Mouse (Mus musculus): Measurements from ENCODE around the gene Cep164. TPM values are rescaled to one million over a fixed set of nuclear protein-coding genes. Genes with fewer than 3 reads are reported as not detected.
"Not testable (repeated sequence)": the region's sequence is repeated elsewhere in the genome, so short reads cannot be mapped to it uniquely, and the experiment has no call there.

Gene Cep164
- total RNA-seq, 2 experiments from 2014 or later = 2.4 to 2.6 TPM

DNA sequence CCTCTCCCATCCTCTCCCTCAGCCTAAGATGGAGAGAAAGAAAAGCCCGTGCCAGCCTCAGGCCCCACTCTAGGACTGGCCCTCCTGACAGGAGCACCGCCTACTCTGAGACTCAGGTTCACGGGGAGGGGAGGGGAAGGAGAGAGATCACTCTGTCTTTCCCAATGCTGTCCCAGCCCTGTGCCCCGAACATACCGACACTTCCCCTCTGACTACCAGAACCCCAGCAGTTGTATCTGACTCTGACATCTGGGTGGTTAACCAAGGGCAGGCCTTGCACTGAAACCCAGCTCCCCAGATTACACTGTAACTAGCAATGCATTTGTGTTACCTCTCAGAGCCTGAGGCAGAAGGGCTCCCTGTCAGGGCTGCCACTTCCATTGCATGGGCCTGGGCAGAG is 40.1 kb downstream of the Cep164 start:
- no peak for DNase-seq (ENCODE audit: low spot score)

GRCm38 (mm10) chr9:45787547-45787946 is 40.9 kb downstream of the Cep164 start:
- no peak for DNase-seq (ENCODE audit: low spot score)

DNA sequence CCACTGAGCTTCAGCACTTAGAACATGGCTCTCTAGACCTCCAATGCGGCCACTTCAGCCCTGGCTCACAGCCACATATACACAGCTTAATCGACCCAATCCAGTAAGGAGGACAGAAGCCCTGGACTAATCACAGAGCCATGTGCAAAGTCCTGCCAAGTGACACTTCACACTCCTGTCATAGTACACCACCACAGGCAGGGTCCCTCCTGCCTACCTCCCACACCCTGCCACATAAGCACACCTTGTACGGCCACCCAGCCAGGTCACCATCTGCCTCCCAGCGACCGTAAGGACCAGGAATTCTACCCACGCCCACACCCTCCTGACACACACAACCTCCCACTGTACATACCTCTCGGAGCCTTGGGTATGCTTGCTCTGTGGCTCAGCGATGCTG is 41.4 kb downstream of the Cep164 start:
- DNase-seq (ENCODE audit: low spot score) = no peak

GRCm38 (mm10) chr9:45783249-45784069 is 45.0 kb downstream of the Cep164 start:
- DNase-seq (ENCODE audit: low spot score) = no peak

GRCm38 (mm10) chr9:45779201-45779600 is 49.3 kb downstream of the Cep164 start:
- no peak for DNase-seq (ENCODE audit: low spot score)

DNA sequence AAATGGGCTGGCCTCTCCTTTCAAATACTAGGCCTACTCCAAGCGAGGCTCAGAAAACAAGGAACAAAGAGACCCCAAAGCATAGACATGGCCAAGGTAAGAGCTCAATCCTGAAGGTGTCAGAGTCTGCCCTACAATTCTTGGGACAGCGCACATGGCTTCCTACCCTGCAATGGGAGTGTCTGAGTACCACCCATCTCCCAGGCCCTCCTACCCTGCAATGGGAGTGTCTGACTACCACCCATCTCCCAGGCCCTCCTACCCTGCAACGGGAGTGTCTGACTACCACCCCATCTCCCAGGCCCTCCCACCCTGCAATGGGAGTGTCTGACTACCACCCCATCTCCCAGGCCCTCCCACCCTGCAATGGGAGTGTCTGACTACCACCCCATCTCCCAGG is 52.3 kb downstream of the Cep164 start:
- not testable (repeated sequence) for DNase-seq (ENCODE audit: low spot score)

DNA sequence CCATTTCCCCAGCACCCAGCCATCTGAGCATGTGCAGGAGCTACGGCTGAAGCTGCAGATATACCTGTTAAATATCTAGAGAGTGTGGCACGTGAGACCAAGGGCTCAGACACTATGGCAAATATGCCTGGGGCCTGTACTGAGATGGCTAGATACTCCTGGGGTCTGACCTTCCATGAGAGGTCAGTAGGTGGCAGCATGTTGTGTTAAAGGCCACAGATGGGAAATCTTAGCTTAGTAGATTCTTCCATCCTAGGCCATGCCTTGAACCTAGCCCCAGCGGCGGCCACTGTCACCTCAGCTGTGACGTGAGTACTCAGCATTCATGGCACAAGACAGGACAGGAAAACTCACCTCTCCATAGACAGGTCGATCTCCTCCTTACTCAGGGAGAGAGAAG is 54.4 kb downstream of the Cep164 start:
- DNase-seq (ENCODE audit: low spot score) = no peak

GRCm38 (mm10) chr9:45769596-45769995 is 58.9 kb downstream of the Cep164 start:
- DNase-seq (ENCODE audit: low spot score) = no peak

GRCm38 (mm10) chr9:45768421-45768820 is 60.1 kb downstream of the Cep164 start:
- no peak for DNase-seq (ENCODE audit: low spot score)

DNA sequence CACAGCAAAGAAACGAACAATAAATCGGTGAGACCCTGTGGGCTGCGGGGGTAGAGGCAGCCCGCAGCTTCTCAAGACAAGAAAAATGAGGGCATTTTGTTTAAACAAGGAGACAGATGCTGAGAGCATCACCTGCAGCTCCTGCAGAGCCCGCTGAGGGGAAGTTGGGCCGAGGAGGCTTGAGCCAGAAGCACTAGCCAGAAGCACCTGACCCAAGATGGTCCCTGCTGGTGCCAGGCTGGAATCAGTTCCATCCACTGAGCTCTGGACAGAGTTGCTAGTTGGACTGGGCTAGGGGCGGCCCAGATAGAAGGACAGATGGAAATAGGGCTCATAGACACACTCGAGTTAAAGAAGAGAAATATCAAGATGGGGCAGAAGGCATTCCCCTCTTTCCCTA is 61.3 kb downstream of the Cep164 start:
- DNase-seq (ENCODE audit: low spot score) = no peak

DNA sequence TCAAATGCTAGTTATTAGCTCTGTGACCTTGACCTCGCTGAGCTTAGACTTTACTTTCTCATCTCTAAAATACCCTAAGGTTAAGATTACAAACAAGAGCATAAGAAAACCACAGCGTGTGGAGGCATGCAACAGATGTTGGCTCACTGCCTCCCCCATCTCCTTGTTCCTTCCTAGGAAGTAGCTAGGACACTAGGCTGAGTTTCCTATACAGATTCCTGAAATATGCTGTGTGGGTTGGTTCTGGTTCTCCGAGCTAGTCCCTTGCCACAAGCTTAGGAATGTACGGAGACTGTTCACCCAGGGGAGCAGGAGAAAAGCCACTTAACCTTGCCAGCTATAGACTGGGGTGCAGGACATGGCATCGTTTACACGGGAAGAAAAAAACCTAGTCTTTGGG is 62.3 kb downstream of the Cep164 start:
- no peak for DNase-seq (ENCODE audit: low spot score)

- peak; percentile 60 for DNase-seq (ENCODE audit: low spot score)
Observed at GRCm38 (mm10) chr9:45754452-45755091, 73.9 kb downstream of the Cep164 start.

DNA sequence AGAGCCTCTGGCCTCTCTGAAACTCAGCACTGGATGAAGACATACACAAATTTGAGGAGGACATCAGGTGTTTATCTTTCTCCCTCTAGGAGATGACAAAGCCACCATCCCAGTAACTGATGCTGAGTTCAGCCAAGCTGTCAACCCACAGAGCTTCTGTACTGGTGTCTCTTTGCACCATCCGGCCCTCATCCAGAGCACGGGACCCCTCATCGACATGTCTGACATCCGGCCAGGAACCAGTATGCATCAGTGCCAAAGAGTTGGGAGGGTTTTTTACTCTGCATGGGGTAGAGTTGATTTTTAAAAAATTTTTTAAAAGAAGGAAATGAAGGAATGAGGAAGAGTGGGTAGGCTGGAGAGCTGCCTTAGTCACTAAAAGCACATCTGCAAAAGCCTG is 78.6 kb downstream of the Cep164 start:
- DNase-seq (ENCODE audit: low spot score) = no peak

DNA sequence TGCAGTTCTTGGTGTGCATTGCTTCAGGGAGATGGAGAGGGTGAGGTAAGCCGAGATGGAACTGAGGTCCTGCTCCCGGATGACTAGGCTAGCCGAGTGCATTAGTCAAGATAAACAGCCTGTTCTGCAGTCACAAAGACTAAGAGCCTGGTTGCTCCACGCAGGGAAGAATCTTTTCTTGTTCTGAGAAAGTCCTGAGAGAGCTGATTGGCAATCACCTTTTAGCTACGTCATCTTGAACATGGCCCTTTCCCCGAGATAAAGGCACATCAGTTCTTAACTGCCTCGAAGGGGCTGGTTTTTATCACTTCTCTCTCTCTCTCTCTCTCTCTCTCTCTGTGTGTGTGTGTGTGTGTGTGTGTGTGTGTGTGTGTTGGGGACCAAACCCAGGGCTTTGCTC is 83.0 kb downstream of the Cep164 start:
- no peak for DNase-seq (ENCODE audit: low spot score)

- no peak for DNase-seq (ENCODE audit: low spot score)
Observed at GRCm38 (mm10) chr9:45740584-45740980, 87.9 kb downstream of the Cep164 start.

DNA sequence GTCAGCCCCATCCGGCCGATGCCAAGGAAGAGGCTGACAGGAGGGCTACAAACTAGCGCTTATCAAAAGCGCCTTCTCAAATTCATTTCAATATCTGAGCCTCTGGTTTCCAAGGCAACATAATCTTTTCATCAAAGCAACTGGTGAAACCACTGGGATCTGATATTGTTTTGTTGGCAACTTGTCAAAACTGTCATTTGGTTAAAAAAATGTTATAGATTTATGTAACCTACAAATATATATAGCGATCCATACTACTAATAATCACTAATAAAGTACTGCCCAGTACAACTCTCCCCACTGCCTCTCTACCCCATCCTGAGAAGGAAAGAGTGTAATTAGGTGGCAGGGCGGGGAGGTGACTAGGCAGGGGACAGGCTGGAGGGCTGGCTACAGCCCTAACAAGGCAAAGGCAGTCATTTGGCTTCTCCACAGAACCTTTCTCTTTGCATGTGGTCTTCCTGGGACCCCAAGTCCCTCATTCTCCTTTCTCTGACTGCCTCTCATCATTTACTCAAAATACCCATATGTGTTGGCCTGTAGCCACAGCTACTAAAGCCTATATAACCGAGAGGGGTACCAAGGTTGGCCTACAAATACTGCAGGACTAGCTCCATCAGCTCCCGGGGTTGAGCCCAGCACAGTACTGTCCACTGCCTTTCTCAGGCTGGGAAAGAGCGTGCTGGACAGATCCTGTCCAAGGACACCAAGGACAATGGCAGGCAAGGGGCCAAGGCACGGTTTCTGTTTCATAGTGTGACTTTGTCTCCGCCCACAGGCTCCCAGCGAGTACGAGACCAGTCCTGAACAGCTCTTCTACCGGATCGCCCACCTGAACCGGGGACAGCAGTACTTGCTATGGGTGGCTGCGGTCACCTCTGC is 88.5 kb downstream of the Cep164 start:
- peak; percentile 10 for DNase-seq (ENCODE audit: low spot score)

DNA sequence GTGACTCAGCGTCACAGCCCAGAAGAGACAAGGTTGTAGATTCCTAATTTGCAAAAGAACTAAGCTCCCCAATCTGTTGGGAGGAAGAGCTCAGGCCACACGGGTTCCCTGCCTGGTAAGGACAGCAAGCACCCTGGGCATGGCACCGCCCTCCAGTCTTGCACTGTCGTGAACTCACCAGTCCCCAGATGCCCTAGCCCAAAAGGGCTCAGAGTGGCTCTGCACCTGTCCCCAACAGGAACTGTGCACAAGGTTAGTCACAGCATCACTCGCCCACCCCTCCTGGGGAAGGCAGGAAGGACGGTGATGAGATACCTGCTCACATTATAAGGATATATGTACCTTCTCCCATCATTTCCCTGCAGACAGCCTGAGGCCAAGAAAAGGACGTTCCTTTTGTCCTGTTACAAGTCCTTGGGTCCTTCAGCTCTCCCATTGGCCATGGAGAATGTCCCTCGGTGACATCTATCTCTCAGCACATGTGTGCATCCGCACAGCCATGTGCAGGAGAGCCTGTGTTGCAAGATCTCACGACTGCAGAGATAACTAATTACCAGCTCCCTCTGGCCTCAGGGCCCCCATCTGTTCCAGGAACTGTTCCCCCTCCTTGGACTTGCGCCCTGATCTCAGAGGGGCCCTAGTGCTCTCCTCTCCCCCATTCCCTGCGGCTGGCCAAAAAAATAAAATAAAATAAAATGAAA is 89.3 kb downstream of the Cep164 start:
- no peak for DNase-seq (ENCODE audit: low spot score)

- DNase-seq (ENCODE audit: low spot score) = no peak
Observed at GRCm38 (mm10) chr9:45733246-45733645, 95.2 kb downstream of the Cep164 start.

DNA sequence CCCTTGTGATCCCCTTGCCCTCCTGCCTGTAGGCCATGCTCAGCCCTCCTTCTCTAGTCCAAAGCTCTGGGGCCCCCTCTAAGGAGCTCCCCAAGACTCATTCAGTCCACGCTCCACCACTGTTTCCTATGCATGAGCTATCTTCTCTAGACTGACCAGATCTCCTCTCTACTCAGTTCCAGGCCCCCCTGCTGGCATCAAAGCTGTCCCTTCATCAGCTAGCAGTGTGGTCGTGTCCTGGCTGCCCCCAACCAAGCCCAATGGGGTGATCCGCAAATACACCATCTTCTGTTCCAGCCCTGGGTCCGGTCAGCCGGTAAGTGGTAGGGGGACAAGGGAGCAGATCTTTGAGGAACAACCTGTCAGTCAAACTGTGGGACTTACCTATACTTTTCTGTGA is 96.6 kb downstream of the Cep164 start:
- no peak for DNase-seq (ENCODE audit: low spot score)

- DNase-seq (ENCODE audit: low spot score) = no peak
Observed at GRCm38 (mm10) chr9:45719997-45720396, 108.5 kb downstream of the Cep164 start.

Measured in gastrocnemius, adult 18-20 months (tissue).